Comparison of ENCODE assay signal across 13 mouse cellular contexts in the genomic region with DNA sequence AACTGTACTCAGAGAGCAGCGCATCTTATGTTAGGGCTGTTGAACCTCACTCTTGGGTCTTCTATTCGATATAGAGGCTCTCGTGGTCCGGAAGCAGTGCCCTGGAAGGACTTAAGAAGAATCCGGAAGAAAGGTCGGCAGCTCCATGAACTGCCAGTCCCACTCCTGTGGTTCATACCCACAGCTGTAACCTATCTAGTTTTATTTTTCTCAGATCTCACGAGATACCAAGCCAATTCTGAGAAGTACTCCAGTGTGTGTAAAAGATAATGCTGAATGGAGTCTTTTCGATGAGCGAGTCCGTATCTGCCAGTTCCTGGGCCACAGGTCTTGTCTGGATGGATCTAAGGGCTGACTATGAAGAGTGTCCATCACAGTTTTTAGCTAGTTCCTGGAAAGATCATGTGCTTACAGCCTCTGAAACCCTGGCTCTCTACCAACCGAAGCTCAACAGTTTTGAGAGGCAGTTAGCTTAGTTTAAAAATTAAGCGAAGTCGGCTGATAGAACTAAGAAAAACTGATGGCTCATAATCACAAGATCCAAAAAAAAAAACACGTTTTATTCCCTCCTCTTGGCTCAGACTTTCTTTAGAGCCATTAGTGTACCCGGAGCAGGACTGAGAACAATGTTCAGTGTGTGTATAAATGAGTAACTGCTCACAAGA.
DNase-seq lines count a peak whose midpoint lies in the region; ATAC-seq lines count a peak whose summit lies in the region.
"Had no signal": no experiment of that assay in that cellular context is flagged by ENCODE, and none has a peak within 500 bp of the region (broad histone marks: within the 10 kb centered on the region; RNA-seq: fewer than 3 reads in every experiment).

No protein-coding gene starts in this region.

- no peak overlapping the region for H3K27ac ChIP-seq in lung, embryonic 15.5 days

- no peaks in the 10 kb centered on the region for H3K27me3 ChIP-seq in lung, embryonic 15.5 days
- H3K27me3 ChIP-seq: CH12.LX; megakaryocyte, embryonic 14.5 days had no signal

- 0 out of 2 replicates have a peak, but pooled peaks have one; percentile 11 for ATAC-seq in lung, embryonic 15.5 days (ENCODE audit: borderline replicate concordance, extremely low read depth, low FRiP score, low TSS enrichment)
- peak; percentile 24; the same call in 1 of the 2 replicates for ATAC-seq in megakaryocyte, adult 5-6 weeks (ENCODE audit: poor library complexity, severe bottlenecking)
- ATAC-seq: activated CD4-positive, CD25-positive, alpha-beta regulatory T cell, adult 4 months; intestine, embryonic 16.5 days had no signal

- DNase-seq in lung, postnatal 10 days = no peak
- DNase-seq in c-Kit-positive CD71-positive TER-119-positive erythroid progenitor cells, embryonic 14.5 days (ENCODE audit: low spot score) = peak; percentile 51
- DNase-seq in kidney, postnatal 10 days = peak; percentile 51
- DNase-seq in retina, postnatal 1 day = no peak
- DNase-seq in adrenal gland, adult 2 months = no peak
- DNase-seq in left cerebral cortex, postnatal 14 days (ENCODE audit: low spot score in 2 of 2) = no peak
- DNase-seq: right cerebral cortex, postnatal 14 days had no signal

- no peaks in the 10 kb centered on the region for H3K9me3 ChIP-seq in lung, embryonic 15.5 days

- H3K4me1 ChIP-seq in lung, embryonic 15.5 days = peaks cover 14% of the 10 kb centered on the region; the same call in 1 of the 2 replicates
- H3K4me1 ChIP-seq: megakaryocyte, embryonic 14.5 days had no signal

- no peaks in the 10 kb centered on the region for H3K36me3 ChIP-seq in lung, embryonic 15.5 days

- no peak overlapping the region for H3K4me3 ChIP-seq in lung, embryonic 15.5 days
- H3K4me3 ChIP-seq: megakaryocyte, embryonic 14.5 days had no signal

- H3K9ac ChIP-seq in lung, embryonic 15.5 days = no peak overlapping the region

- intact Hi-C loops in left cerebral cortex, postnatal 14 days (cut with DNase I) = no loop called here

- 63% methylated on average over 15 of the region's 15 CpGs for WGBS in lung, embryonic 15.5 days

- H3K4me2 ChIP-seq in lung, embryonic 15.5 days = no peak overlapping the region

Comparison
In these comparisons a context has a peak if more than half of its experiments do, and no peak if none do; other contexts are left out.
1. DNase-seq: peak in c-Kit-positive CD71-positive TER-119-positive erythroid progenitor cells, embryonic 14.5 days (single experiment) and kidney, postnatal 10 days (single experiment); none in lung, postnatal 10 days (single experiment), retina, postnatal 1 day (single experiment), adrenal gland, adult 2 months (single experiment) and left cerebral cortex, postnatal 14 days (0 of 2).